Mouse (Mus musculus) lung, postnatal 10 days (tissue): ENCODE measurements around the gene Evi2a.
A peak's percentile ranks its signal among the peaks of the same experiment; 100 is the strongest.

Experiments used
- DNase-seq: peaks from one replicate; pipeline ENCODE4 v3.0.0; 2021

Gene Evi2a

DNA sequence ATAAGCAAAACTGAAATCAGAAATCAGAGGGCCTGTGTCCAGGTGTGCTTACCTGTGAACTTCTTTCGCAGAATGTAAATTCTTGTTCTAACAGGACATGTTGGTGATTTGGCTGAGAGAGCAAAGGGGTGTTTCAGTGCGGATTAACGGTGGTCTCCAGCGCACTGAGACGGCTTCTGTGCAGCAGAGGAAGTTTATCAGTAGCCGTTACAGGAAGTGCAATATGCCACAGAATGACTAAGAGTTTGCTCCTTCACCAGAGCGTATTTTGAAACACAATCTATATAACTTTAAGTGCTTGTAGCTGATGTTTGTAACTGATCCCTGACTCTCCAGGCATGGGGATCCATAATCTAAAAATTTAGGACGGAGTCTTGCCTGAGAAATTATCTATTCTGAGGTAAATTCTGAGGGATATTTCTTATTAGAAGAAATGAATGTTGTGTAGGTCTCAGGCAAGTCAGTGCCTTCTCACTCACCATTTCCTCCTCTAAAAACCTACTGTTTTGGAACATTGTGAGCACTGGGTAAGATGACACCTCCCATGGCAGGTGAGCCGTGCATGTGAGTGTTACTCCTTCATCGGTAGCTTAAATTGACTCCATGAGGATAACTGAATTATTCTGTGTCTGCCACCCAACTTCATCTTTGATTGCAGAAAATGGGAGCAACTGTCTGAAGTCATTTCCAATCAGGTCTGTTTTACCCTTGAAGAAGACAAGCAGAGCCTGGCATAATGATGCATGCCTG is 6.7 kb downstream of the Evi2a start, which contains the start of gene Evi2b:
Gene Evi2b (minus strand): TSS at position 203 of the 750 bp plus-strand sequence.
- DNase-seq = no peak

DNA sequence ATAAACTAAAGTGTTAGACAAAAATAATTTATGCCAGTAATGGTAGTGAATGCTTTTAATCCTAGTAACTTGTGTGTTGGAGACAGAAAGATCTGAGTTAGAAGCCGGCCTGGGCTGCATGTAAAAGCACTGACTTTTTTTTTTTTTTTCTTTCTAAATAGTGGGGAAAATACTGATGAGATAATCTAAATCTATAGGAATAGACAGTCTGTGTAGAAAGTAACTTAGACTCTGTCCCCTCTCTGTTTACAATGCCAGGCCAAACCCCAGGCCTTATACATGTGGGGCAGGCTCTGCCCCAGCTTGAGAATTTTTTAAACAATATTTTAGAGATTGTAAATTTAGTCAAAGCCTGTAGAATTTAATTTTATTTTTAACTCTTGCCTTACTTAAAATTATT is 7.5 kb downstream of the Evi2a start:
- DNase-seq = no peak

DNA sequence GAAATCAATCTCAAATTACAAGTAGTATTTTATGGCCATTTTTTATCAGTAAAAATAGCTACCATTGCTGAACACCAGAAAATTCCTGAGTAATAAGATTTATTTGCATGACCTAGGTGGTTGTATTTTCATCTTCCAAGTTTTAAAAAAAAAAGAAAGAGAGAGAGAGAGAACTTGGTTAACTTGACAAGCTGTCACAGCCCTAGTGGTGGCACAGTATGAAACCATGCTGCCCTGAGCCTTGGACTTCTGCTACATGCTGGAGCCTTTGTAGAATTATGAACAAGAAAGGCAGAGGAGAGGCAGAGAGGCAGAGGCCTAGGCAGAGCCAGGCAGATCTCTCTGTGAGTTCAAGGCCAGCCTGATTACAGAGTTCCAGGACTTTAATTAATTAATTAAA is 8.5 kb downstream of the Evi2a start:
- DNase-seq = no peak

DNA sequence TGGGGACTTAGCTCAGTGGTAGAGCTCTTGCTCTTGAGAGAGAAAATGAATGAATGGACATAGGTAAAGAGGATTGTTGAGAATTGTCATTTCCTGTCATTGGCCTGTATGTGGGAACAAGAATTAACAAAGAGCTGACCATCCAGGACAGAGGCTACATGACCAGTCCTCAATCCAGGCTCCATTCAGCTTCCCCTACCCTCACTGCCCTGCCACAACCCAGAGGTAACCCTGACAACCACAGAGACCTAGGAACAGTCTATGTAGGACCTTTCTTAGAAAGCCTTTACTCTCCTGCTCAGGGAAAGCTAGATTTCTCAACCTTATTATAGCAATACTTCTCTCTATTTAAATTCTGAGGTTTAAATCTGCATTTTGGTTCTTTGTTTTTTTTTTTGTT is 9.6 kb downstream of the Evi2a start:
- DNase-seq = no peak

DNA sequence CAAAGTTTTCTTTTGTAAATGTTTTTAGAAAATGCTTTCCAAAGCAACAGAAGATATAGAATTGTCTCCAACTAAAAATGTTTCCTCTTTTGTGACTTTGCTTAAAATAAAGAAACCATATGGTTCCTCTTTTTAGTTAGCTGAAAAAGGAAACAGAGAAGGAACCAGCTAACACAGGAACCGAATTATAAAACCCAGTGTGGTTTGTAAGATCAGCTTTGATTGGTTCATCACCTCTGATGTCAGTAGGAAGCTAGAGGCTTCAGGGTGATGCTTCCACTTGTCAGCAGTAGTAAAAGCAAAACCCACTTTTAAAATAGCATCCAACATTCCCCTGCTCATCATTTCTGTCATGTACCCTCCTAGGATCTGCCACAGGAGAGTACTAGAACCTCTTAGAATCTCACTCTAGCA is 10.5 kb downstream of the Evi2a start:
- DNase-seq = peak; percentile 11

DNA sequence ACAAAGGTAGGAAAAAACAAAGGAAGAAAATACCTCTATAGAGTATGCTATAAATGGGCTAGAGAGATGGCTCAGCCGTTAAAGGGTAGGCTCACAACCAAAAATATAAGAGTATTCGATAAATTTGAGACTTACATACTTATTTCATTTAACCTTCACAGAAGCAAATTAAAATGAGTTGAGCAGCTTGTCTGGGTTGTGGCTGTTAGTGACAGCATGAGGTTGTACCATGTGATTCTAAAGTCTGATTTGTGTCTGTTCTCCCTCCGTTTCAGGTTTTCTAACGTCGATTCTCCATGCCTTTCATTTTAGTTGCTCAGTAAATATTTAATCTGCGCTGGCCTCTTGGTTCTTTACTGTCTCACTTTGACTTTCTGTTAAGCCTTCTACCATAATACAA is 11.1 kb downstream of the Evi2a start:
- DNase-seq = no peak

DNA sequence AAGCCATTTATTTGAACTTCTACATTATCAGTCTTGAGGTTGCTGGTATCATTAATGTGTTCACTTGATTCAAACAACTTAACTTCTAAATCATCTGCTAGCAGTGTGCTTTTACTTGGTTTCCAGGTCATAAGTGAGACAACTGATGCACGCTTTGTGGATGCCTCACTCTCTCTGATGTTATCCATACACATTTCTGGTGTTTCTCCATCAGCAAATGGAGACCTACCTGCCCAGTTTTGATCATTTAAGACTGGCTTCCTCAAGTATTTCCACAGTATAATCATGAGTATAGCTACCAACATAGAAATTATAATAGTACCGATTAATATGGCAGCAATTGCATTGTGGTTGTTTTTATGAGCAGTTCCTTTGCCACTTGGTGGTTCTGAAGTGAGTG is 14.6 kb downstream of the Evi2a start:
- DNase-seq = no peak

DNA sequence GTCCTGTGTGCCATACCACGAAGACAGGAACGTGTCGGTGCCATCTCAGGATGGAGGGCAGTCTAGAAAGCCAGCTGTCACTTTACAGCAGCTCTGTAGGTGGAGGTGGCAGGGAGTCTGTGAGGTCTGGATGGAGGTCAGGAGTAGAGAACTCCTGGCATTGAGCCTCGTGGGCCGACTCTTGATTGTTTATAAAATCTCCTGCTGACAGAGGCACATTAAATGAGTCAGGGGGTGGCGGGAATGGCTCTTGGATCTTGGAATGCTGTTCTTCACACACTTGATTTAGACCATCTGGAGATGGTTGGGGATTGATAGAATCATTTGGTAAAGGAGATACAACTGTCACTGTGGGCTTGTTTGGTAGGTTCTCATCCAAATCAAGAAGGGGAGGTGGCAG is 15.1 kb downstream of the Evi2a start:
- peak; percentile 3 for DNase-seq

DNA sequence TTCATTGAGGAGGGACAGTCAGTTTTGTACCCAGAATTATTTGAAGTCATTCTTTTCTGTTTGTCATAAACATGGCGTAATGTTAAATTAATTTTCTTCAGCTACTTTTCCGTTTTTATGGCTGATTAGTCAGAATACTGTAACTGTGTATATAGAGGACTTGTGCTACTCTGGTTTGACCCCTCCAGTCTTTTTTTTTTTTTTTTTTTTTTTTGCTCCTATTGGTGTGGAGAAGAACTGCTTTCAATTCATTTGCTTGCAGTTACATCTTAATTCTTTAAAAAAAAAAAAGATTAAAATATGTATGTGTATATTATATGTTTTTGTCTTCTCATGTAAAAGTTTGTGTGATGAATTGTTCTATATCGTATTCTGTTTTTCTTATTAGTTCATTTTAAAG is 18.4 kb downstream of the Evi2a start:
- no peak for DNase-seq

DNA sequence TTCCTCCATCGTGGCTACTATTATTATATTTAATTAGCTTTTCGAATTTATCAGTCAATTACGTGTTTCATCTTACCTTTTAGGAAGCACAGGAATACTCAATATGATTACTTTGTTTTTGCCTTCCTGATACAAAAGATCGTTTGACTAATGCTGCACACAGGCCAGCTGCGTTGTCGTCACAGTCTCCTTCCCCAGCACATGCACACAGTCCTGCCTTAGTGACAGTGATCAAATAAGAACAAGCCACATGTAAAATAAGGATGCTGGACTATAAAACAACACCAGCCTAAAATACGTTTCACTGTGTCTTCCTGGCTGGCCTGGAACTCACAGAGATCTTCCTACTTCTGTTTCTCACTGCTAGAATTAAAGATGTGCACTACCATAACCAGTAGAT is 25.9 kb downstream of the Evi2a start:
- DNase-seq = no peak

DNA sequence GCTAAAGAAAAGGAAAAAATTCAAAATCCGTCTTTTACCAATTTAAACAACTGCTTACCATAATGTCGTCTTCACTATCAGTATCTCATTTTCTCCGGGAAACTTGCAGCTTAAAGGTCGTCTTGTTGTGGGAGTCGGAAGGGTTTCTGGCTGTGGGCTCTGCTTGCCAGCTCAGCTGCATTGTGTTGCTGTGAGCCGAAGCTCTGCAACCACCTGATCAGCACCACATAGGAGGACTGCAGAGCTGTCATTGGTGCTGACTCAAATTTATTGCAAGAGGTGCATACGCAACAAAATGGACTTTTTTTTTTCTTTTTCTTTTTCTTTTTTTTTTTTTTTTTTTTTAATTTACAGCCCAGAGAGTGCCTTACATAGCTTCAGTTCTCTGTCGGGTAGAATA is 26.6 kb downstream of the Evi2a start, which contains the start of gene Omg:
Gene Omg (minus strand): TSS at position 240 of the 400 bp plus-strand sequence.
- DNase-seq = no peak

DNA sequence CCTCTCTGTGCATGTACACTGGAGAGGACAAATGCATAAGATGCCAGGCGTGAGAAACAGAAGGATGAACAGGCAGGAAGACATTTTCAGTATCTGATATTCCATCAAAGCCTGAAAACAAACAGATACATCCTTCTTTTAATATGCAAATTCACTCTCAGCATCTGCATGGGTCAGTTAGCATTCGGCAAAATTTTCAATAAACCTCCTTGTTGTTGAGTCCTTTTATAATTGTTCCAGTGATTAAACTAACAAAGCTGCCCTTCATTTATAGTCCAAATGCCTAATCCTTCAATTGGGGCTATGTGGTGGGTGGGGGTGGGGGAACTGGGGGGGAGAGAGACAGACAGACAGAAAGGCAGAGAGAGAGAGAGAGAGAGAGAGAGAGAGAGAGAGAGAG is 27.5 kb downstream of the Evi2a start:
- DNase-seq = no peak

DNA sequence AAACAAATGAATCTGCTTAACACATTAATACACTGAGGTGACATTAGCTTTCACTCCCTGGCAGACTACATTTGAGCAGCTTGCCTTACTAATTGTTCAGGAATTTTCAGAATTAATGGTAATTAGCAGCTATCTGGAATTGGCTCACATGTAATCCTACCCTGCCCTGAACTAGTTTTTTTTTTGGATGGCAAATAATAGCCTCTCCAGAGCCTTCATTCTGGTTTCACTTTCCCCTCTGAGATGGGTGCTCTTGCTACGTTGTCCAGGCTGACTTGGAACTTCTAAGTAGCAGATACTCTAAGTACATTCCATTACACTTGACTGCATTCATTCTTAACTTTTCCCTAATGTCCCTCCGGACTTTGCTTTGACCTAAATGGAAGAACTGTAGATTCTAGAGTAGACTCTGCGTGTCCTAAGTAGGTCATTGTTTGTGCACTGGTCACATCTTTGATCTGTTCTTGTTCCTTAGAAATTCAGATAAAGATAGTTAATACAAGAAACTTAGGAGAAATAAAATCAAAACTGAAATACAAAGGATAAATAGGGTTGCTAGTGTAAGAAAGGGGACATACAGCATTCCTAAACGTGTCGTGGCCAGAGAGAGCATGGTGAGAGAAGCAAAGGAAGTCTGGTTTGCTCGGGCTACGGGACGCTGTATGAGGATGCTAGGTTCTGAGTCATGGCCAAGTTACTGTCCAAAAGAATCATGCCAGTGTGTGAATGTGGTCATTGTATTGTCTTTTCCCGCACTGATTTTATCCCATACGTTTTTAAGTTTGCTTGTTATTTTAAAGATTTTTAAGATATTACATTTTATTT is 35.2 kb downstream of the Evi2a start:
- DNase-seq = no peak

DNA sequence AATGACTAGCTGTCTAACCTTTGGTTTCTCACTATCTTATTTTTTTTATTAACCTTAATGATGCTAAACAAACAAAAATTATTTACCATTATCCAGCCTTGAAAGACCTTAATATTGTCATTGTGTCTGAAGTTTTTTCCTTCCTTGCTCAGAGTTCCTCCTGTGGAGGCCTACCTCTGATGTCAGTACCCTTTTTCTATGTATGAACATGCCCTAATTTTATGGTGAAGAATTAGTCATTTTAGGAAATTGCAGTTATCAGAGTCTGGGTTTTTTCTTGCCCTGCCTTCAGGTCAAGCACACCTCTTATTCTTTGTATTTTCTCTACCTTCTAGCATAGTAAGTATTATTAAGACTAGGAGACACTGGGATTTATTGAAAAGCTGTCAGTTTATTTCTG is 45.7 kb downstream of the Evi2a start:
- DNase-seq = no peak

DNA sequence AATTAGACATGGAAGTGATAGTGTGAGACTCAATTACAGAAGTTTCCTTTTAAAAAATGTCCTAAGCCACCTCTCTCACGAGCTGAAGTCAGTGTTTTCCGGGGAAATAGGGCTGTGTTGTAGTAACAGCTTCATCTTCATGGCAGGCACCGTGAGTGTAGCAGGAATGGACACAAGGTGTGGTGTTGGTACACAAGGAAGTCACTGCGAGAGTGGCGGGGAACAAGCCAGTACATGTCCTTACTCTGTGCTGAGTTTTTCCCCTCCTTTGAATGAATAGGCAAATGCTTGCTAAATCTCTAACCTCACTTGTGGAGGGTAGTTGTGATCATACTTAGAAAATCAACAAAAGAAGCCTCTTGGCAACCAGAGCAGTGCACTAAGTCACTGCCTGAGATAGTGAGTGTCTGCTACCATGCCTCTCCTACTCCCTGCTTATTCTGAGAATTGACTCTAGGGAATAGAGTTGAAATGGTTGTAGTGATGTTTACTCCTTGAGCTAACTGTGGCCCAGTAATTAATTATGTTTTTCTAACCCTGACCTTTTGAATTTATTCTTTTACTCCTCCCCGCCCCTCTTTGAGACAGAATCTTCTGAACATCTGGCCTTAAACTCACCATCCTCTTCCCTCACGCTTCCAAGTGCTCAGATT is 46.4 kb downstream of the Evi2a start:
- DNase-seq = no peak

DNA sequence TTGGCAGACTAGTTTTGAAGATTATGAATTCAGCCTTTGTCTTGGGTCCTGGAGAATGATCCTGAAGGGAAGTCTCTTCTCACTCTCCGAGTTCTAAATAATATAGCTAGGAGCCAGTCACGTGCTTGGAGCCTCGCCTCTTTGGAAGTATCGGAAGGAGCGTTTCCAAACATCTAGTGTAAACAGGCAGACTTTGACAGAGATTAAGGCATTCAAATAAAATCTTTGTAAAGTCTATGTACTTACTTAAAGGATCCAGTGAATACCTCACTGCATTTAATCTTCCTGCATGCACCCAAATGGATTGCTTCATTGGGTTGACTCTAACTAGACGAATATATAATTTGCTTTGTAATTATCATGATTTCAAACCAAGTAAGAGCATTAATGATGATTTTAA is 47.0 kb downstream of the Evi2a start:
- no peak for DNase-seq
